Mouse (Mus musculus): ENCODE data around the gene Uvrag.
A peak's percentile ranks its signal among the peaks of the same experiment; 100 is the strongest.
"Not testable (repeated sequence)": the region's sequence is repeated elsewhere in the genome, so short reads cannot be mapped to it uniquely, and the experiment has no call there.

Gene Uvrag

GRCm38 (mm10) chr7:98976839-98977457 is 164.0 kb downstream of the Uvrag start:
- DNase-seq (ENCODE audit: low read depth) = peak; percentile 60

GRCm38 (mm10) chr7:98974590-98974989 is 166.4 kb downstream of the Uvrag start:
- peak; percentile 14 for DNase-seq (ENCODE audit: low read depth)

DNA sequence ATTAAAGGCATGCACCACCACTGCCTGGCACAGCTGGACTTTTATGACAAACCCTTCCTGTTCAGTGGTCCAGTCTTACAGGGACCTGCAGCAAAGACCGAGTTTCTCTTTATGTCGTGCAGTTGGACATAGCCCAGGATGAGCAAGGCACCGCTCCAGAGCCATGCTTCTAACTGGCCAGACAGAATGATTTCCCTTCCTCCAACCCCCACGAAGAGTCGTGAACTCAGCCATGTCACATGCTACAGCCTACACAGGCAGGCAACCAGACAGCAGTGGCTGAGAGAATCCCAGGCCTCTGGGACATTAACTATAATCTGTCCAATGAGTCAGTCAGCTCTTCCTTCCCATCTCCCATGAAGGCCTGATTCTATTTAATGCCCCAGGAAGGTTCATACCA is 170.2 kb downstream of the Uvrag start:
- peak; percentile 63 for DNase-seq (ENCODE audit: low read depth)

DNA sequence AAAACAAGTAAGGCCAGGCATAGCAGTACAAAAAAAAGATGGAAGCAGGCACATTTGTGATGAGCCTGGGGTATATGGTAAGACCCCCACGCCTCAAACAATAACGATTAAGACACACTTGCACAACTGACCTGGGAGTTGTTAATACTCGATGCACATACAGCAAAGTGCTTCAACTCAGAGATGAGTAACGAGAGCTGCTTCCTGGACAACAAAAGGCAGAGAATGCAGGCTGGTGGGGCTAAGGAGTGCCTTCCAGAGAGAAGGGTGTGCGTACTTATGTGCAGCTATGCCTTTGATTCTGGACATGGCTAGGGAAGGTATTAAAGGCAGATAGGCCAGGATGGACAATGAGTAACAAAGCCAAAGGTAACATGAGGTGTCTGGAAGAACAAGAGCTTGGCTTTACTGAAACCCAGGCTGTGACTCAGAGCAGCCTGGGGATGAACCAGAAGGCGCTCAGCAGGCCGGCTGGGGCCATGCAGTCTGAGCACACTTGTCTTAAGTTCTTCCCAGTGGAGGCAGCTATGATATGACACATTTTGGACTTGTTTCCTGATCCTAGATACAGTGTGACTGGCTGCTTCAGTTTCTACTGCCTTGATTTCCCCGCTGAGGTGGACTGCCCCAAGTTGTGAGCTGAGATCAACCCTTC is 172.1 kb downstream of the Uvrag start:
- DNase-seq (ENCODE audit: low read depth) = peak; percentile 29

GRCm38 (mm10) chr7:98968082-98968674 is 172.8 kb downstream of the Uvrag start:
- peak; percentile 41 for DNase-seq (ENCODE audit: low read depth)

DNA sequence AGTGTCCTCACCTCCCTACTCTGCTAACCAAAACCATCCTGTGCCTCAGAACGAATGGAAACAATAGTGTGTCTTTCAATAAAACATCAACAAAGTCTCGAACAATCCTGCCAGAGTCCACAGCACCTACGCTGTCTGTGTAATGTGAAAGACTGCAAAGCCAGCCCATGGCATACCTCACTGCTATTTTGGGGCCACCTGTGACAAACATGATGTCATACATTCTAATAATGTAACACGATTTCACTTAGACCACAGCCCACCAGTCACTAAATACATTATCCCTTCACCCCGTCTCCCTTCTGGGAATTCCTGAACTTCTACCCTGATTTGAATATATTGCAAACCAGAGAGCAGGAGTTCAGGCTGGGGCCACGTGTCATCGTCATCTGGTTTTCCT is 173.3 kb downstream of the Uvrag start:
- no peak for DNase-seq (ENCODE audit: low read depth)

DNA sequence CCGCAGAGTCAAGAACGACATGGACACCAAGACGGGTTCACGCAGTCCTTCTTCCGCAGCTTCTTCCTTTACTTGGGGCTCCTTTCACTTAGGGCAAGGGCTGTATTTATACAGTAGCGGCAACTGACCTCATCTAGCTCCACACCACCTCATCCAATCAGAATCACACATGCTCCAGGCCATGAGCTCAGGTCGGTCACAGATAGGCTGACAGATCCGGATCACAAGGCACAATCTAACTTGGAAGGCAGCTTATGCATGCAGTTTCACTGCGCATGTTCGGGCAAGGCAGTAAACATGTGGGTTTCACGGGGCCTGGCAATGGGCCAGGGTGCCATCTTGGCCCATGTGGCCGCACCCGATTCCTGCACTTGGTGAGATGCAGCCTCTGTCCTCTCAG is 177.4 kb downstream of the Uvrag start:
- not testable (repeated sequence) for DNase-seq (ENCODE audit: low read depth)

- peak; percentile 72 for DNase-seq (ENCODE audit: low read depth)
These were observed 178.2 kb downstream of the Uvrag start for GRCm38 (mm10) chr7:98962547-98963311.

- peak; percentile 29 for DNase-seq (ENCODE audit: low read depth)
These were observed 178.9 kb downstream of the Uvrag start for GRCm38 (mm10) chr7:98962074-98962473.

- DNase-seq (ENCODE audit: low read depth) = no peak
These were observed 180.7 kb downstream of the Uvrag start for GRCm38 (mm10) chr7:98960274-98960673.

GRCm38 (mm10) chr7:98959246-98959645 is 181.7 kb downstream of the Uvrag start:
- DNase-seq (ENCODE audit: low read depth) = no peak

GRCm38 (mm10) chr7:98958172-98958571 is 182.8 kb downstream of the Uvrag start:
- DNase-seq (ENCODE audit: low read depth) = peak; percentile 49

- DNase-seq (ENCODE audit: low read depth) = peak; percentile 34
These were observed 183.7 kb downstream of the Uvrag start for GRCm38 (mm10) chr7:98957111-98957741.

- DNase-seq (ENCODE audit: low read depth) = no peak
These were observed 184.3 kb downstream of the Uvrag start for GRCm38 (mm10) chr7:98956609-98957008.

DNA sequence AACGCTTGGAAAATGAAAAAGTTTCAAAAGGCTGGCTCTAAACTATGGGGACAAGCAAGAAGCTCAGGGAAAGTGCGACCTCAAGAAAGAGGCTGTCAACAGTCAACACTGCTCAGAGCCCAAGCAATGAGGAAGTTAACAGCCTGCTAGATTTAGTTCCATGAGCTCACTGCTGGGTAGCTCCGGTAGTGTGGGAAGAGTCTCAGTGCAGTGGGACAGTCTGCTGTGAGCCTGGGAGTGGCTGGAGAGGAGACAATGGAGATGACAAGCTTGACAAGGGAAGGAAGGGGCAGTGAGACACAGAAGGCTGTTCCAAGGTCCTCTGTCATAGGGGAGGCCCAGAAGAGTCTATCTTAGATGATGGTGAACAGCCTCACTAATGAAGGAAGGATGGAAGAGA is 187.3 kb downstream of the Uvrag start:
- no peak for DNase-seq (ENCODE audit: low read depth)

GRCm38 (mm10) chr7:98944986-98945385 is 196.0 kb downstream of the Uvrag start:
- no peak for DNase-seq (ENCODE audit: low read depth)

DNA sequence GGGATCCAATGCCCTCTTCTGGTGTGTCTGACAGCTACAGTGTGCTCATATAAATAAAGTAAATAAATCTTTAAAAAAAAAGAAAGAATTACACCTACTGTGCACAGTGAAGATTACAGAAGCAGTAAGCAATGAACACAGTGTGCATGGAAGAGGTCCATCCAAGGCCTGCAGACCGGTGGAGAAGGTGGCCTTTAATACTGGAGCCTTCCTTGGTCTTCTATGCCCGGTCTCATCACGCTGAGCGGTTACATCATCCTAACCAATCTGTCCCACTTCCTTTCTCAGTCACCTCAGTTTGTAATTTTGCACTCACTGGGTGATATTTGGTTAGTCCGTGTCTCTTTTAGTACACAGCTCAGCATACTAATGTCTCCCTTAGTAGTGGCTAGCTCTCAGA is 197.3 kb downstream of the Uvrag start:
- no peak for DNase-seq (ENCODE audit: low read depth)

DNA sequence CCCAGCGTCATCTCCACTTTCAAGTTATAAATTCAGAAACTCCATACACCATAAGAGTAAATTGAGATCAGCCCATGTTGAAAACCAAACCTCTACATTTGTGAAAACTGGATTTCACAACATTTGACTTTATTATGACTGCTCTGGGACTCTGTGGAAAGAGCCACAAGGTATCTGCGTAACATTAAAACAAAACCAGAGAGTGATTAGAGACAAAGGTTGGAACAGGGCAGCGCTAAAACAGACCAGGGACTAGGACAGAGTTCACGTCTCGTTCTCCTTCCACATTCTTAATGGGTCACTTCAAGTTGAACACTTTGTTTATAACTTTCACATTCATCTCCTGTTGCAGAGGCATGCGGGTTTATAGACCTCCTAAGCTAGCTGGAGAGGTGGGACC is 198.2 kb downstream of the Uvrag start:
- no peak for DNase-seq (ENCODE audit: low read depth)

GRCm38 (mm10) chr7:98939194-98939593 is 201.7 kb downstream of the Uvrag start:
- DNase-seq (ENCODE audit: low read depth) = no peak

GRCm38 (mm10) chr7:98938621-98939020 is 202.3 kb downstream of the Uvrag start:
- no peak for DNase-seq (ENCODE audit: low read depth)

DNA sequence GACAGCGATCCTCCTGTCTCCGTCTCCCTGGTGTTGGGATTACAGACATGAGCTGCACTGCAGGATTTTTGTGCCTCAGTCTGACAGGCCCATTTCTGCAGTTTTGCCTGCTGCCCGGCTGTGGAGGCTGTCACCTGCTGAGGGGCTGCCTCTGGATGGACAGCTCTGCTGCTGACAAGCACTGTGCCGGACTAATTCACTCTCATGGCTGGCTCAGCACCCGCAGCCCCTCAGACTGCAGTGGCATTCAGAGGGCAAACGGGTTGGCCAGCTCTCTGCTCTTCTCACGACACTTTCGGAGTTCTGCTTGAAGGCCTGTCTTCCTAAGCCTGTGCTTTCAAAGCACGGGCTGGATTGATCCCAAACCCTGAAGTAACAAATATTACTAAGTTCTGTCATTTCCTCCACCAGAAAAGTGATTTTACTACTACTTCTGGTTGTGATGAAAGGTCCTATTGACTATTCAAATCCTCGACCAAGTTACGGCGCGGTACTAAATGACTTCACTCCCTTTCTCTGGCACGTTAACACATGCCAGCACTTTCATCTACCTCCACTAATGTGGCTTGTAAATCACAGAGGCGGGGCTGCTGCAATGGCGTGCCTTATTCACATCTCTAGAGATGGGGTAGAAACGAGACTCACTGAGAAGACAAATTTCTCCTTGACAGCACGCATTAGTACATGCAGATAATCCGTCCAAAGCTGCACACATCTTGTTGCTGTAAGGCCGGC is 203.7 kb downstream of the Uvrag start:
- DNase-seq (ENCODE audit: low read depth) = no peak

- no peak for DNase-seq (ENCODE audit: low read depth)
These were observed 205.2 kb downstream of the Uvrag start for GRCm38 (mm10) chr7:98935757-98936156.

Data from NIH3T3 (cell line).